Mouse (Mus musculus) ovary, adult 18-20 months (tissue): Measurements from ENCODE around the gene Slc25a20.
A peak's percentile ranks its signal among the peaks of the same experiment; 100 is the strongest.
"Not testable (repeated sequence)": the region's sequence is repeated elsewhere in the genome, so short reads cannot be mapped to it uniquely, and the experiment has no call there.

Experiments
- DNase-seq: peaks from one replicate; pipeline ENCODE4 v3.0.0; 2022; ENCODE audit warnings: low spot score, mixed read lengths

Slc25a20 gene

GRCm38 (mm10) chr9:108661677-108662612 is at the start of gene Slc25a20:
Gene Slc25a20, plus strand, starts transcription at chr9:108662088.
- DNase-seq = peak; percentile 81

DNA sequence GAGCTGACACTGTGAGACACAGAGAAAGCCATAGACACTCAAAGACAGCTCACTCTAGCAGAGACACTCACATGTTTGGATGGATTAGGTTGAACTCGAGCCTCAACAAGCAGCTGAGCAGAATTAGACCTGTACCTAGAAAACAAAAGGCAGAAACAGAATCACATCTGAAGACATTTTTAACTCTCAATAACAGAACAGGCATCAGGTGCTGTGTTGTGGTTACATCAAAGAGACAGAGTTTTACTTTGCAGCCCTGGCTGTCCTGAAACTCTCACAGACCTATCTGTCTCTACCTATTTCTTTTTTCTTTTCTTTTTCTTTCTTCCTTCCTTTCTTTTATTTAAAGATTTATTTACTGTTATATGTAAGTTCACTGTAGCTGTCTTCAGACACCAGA is 44.6 kb upstream of the Slc25a20 start:
- DNase-seq = no peak

GRCm38 (mm10) chr9:108626498-108626897 is 35.4 kb upstream of the Slc25a20 start:
- DNase-seq = no peak

DNA sequence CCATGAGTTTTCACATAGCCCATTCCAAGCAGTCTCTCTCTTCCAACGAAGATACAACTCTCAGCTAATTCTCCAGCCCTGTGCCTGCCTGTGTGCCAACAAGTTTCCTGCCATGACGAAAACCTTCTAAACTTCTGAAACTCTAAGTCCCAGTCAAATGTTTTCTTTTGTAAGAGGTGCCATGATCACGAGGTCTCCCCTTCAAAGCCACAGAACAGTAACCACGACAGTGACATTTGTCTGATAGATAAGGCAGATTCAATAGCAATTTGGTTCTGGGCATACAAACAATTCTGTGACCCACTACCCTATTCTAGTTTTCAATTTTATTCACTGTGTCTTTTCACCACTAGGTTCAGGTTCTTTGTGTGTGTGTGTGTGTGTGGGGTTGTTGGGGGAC is 33.7 kb upstream of the Slc25a20 start:
- no peak for DNase-seq

GRCm38 (mm10) chr9:108630683-108631082 is 31.2 kb upstream of the Slc25a20 start:
- no peak for DNase-seq

DNA sequence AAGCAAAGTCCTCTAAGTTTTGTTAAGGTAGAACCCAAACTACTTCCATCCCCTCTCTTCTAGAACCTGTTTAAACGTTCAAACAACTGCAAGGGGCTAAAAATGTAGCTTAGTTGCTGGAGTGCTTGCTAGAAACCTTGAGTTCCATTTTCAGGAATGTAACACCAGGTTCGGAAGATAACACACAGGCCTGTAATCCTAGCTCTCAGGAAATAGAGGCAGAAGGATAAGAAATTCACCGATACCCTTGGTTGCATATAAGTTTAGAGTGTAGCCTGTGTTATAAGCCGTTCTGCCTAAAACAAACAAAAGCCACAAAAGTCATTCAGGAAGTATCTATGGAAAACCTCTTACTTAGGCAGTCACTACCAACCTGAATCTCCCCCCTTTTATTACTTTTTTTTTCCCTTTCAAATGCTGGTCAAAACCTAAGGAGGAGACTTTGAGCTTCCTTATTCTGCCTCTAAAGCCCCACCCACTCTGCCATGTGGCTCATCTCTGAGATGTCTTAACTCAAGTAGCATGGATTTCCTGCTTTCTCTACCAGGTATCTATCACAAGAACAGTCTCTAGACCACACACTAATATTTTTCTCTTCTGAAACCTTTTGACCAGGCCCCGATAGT is 30.1 kb upstream of the Slc25a20 start:
- DNase-seq = no peak

- no peak for DNase-seq
Observed at GRCm38 (mm10) chr9:108632375-108632774, 29.5 kb upstream of the Slc25a20 start.

- DNase-seq = no peak
Observed at GRCm38 (mm10) chr9:108633846-108634245, 28.0 kb upstream of the Slc25a20 start.

DNA sequence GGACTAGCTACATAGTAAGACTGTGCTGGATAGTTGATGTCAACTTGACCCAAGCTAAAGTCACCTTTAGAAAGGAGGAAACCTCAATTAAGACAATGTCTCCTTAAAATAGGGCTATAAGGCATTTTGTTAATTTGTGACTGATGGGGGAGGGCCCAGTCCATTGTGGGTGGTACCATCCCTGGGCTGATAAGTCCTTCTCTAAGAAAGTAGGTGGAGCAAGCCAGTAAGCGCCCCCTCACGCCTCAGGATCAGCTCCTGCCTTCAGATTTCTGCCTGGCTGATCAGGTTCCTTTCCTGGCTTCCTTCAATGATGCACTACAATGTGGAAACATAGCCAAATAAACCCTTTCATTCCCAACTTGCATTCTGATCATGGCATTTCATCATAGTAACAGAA is 26.5 kb upstream of the Slc25a20 start:
- no peak for DNase-seq

- DNase-seq = no peak
Observed at GRCm38 (mm10) chr9:108639825-108640224, 22.1 kb upstream of the Slc25a20 start.

GRCm38 (mm10) chr9:108648166-108648565 is 13.7 kb upstream of the Slc25a20 start:
- no peak for DNase-seq

DNA sequence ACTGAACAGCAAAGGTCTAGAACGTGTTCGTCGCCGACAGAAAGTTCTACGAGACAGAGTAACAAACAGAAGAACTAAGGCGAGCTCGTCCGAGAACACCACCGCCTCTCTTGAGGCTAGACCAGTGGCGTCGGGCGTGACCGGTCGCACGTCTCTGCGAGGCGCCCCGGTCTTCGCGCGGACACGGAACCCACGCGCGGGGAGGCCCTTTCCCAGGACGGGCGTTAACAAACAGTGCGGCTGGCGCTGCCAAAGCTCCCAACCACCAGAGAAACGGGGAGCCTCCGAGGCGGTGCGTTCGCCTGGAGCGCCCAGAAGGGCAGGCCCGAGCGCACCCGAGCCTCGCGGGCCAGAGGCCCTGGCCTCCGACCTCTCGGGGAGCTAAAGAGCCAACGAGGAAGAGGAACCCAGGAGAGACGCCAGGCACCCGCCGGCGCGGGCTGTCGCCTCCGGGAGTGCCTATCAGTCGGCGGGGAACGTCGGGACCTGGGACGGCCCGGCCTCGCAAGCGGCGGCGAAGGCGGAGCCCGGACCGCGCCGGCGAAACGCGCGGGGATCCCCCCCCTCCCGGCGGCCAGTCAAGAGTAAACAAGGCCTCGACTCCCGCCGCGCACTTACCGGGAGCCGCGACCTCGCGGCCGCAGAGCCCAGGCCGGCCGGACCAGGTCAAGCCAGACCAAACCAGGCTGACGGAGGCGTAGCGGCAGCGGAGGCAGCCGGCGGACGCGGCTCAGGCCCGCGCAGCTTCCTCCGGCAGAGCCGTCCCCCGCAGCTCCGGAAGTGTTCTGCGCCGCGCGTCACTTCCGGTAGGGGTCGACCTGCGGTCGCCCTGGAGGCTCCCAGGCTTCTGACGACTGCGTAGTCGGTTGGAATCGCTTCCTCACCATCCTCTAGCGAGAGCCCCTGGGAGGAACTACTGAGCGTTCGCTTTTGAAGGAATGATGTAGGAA is 13.0 kb upstream of the Slc25a20 start, which contains the start of gene Arih2:
Gene Arih2, minus strand, starts transcription at position 776 of the 950 bp plus-strand sequence.
- peak; percentile 86 for DNase-seq

- DNase-seq = no peak
Observed at GRCm38 (mm10) chr9:108649561-108650440, 12.1 kb upstream of the Slc25a20 start.

DNA sequence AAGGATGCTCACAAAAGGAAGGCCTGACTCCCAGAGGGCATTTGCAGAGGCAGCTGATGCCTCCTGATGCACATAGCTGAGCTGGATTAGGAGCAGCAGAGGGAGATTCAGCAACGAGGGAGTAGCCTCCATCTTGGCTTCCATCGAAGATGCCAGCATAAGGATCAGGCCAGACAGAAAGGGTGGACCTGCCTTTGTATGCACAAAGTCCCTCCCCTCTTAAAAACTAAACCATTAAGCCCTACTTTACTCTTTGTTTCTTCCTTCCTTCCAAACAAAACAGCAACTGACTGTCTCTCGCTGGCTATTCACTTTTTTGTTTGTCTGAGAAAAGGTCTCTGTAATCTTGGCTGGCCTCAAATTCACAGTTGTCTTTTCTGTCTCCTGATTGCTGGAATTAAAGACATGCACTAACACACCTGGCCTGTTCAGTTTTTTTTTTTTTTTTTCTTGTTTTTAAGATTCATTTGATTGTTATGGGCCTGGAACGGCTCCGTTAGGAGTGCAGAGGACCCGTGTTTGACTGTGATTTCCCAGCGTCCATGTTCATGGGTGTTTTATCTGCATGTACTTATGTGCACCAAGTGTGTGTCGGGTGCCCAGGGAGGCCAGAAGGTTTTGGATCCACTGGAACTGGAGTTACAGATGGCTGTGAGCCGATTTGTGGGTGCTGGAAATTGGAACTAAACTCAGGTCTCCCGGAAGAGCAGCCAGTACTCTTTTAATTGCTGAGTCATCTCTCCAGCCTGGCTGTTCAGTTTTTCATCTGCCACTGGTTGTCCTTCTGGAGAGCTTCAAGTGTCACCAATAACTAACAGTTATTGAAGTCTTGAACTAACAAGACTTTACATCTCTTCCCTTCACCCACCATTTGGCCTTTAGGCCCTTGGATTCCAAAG is 7.1 kb upstream of the Slc25a20 start:
- DNase-seq = no peak

- not testable (repeated sequence) for DNase-seq
Observed at GRCm38 (mm10) chr9:108655865-108656264, 6.0 kb upstream of the Slc25a20 start.

GRCm38 (mm10) chr9:108662660-108663059 is 772 bp downstream of the Slc25a20 start:
- DNase-seq = no peak

DNA sequence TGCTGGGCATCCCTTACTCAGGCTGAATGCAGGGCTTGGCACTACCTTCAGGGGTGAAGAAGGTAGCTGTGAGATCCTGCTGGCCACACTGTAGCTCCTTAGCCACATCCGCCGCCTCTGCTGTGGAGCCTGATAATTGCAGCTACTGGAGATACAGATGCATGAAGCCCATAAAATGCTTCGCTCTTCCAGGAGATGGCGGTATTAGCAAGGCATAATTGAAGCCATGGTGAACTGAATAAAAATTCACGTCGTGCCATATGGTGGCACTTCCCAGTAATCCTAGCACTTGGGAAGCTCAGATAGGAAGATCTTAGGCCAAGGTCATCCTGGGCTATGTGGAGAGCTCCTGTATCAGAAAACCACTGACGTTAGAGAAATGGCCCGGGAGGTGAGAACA is 8.0 kb downstream of the Slc25a20 start:
- DNase-seq = no peak

DNA sequence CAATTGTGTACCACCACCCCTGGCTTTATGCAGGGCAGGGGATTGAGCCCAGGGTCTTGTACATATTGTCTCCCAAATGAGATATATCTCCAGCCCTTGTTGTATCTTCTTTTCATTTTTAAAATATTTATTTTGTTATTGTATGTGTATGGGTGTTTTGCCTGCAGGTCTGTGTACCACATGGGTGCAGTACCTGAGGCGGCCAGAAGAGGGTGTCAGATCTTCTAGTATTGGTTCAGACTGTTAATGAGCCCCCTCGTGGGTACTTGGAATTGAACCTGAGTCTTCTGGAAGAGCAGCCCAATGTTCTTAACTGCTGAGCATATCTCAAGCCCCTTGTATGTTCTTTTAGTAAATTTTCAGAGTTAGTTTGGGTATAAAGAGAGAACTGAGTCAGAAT is 11.3 kb downstream of the Slc25a20 start:
- no peak for DNase-seq

- DNase-seq = no peak
Observed at GRCm38 (mm10) chr9:108680026-108680425, 18.1 kb downstream of the Slc25a20 start.

- no peak for DNase-seq
Observed at GRCm38 (mm10) chr9:108686475-108686887, 24.6 kb downstream of the Slc25a20 start.
